Mouse (Mus musculus): ENCODE data around the gene Olfr767. TPM values are rescaled to one million over a fixed set of nuclear protein-coding genes. Genes with fewer than 3 reads are reported as not detected.

Gene Olfr767
- total RNA-seq (2023; ENCODE audit: inconsistent age), result not detected in 4 replicates

DNA sequence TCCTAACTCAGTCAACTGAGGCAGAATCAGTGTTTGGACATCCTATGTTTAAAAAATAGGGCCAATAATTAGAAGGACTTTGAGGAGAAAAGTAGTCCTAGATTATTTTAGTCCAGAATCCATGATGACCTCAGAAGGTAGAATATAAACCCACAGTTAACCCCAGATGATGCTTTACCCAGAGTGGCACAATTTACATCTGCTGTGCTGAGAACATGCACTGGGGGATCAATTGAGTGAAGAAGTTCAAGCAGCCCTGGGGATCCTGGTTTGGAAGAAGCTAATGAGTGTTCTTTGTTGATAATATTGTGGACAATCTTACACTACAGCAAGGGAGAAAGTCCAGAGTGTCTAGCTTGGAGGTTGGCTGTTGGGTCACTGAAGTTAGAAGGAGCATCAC, at the start of gene Olfr767:
Gene Olfr767 (minus strand): TSS at position 101 of the 400 bp plus-strand sequence.

DNA sequence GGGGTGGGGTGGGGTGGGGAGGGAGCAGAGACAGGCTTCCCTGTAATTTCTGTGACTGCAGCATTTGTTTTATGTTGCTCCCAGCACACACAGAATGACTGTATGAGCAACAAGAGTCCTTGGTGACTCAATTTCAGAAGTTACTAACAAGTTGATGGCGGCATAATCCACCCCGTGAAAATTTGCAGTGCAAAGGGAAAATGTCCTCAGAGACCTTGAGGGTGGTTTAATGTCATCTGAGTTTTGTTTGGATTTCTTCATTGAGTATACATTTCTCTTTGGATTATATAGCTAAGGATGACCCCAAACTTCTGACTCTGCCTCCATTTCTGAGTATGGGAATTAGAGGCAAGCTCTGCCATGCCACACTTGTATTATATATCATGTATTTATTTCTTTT, 35.1 kb upstream of the Olfr767 start, which contains the start of gene Olfr769:
Gene Olfr769 (minus strand): TSS at position 101 of the 400 bp plus-strand sequence.

DNA sequence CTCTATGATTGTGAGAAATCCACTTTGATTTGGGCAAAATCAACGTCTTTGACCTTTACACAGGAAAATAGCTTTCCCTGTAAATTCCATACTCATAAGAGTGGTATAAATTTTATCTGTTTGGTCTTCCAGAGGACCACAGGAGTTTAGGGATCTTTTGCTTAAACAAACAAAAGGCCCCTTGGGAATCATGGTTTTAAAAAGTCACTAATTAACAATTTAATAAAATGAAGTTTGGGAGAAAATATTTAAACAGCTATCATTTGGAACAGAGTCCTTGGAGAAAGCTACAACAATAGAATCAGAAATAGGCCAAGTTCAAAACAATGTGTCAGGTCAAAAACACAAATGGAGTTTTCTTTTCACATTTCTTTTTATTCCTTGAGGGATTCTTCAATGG, 16.6 kb upstream of the Olfr767 start, which contains the start of gene Olfr768:
Gene Olfr768 (minus strand): TSS at position 101 of the 400 bp plus-strand sequence.

DNA sequence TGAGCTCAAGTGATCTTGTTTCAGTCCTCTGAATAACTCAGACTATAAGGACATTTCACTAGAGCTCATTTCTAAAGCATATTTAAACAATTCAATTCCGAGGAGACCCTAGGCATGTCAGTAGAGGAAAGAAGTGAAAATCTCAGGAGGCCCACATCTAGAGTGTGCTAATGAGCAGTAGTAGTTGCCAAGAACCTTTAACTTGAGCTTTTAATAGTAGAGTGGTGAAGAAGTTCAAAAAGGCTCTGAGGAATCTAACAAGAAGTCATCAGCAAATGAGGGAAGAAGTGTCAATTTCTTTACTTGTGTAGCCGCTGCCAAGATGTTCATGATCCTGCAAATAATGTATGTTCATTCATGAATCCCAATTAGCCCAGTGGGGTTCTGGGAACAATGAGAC, 13.8 kb downstream of the Olfr767 start, which contains the start of gene Olfr766-ps1:
Gene Olfr766-ps1 (minus strand): TSS at position 101 of the 400 bp plus-strand sequence.

DNA sequence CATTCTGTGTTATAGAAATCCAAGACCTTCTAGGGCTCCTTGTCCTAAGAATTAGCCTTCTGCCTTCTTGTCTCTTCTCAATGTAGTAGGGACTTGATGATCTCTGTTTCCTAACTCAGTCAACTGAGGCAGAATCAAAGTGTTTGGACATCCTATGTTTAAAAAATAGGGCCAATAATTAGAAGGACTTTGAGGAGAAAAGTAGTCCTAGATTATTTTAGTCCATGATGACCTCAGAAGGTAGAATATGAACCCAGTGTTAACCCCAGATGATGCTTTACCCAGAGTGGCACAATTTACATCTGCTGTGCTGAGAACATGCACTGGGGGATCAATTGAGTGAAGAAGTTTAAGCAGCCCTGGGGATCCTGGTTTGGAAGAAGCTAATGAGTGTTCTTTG, 32.8 kb downstream of the Olfr767 start, which contains the start of gene Olfr765:
Gene Olfr765 (minus strand): TSS at position 101 of the 400 bp plus-strand sequence.

DNA sequence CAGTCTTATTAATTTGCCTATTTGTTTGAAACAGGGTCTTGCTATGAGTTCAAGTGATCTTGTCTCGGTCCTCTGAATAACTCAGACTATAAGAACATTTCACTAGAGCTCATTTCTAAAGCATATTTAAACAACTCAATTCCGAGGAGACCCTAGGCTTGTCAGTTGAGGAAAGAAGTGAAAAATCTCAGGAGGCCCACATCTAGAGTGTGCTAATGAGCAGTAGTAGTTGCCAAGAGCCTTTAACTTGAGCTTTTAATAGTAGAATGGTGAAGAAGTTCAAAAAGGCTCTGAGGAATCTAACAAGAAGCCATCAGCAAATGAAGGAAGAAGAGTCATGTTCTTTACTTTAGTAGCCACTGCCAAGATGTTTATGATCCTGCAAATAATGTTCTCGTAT, 42.9 kb downstream of the Olfr767 start, which contains the start of gene Olfr764-ps1:
Gene Olfr764-ps1 (minus strand): TSS at position 101 of the 400 bp plus-strand sequence.

Other genes with a start within 250 kb of the Olfr767 start
- gene Gdf11, start 191.2 kb downstream of the Olfr767 start, total RNA-seq (2023; ENCODE audit: inconsistent age), result 44.2 to 51.2 TPM (median 46.3 TPM) in 4 replicates
- 0.69 to 1.4 TPM (median 0.78 TPM) in 4 replicates for gene Cd63, start 181.9 kb downstream of the Olfr767 start, total RNA-seq (2023; ENCODE audit: inconsistent age)
- 3.0 to 10.6 TPM (median 5.9 TPM) in 4 replicates for gene Rdh5, start 160.0 kb downstream of the Olfr767 start, total RNA-seq (2023; ENCODE audit: inconsistent age)
- gene Bloc1s1, start 158.9 kb downstream of the Olfr767 start, total RNA-seq (2023; ENCODE audit: inconsistent age), result 63.6 to 81.0 TPM (median 80.3 TPM) in 4 replicates
- gene Itga7, start 149.1 kb downstream of the Olfr767 start, total RNA-seq (2023; ENCODE audit: inconsistent age), result not detected in 4 replicates
- not detected in 4 replicates for gene Mettl7b, start 121.9 kb downstream of the Olfr767 start, total RNA-seq (2023; ENCODE audit: inconsistent age)
- not detected in 4 replicates for gene Olfr9, start 93.5 kb downstream of the Olfr767 start, total RNA-seq (2023; ENCODE audit: inconsistent age)
- gene Olfr763, start 72.1 kb downstream of the Olfr767 start, total RNA-seq (2023; ENCODE audit: inconsistent age), result not detected in 4 replicates
- gene Olfr764-ps1, start 43.0 kb downstream of the Olfr767 start, total RNA-seq (2023; ENCODE audit: inconsistent age), result not detected in 4 replicates
- not detected in 4 replicates for gene Olfr765, start 32.9 kb downstream of the Olfr767 start, total RNA-seq (2023; ENCODE audit: inconsistent age)
- not detected in 4 replicates for gene Olfr766-ps1, start 13.9 kb downstream of the Olfr767 start, total RNA-seq (2023; ENCODE audit: inconsistent age)
- not detected in 4 replicates for gene Olfr768, start 16.5 kb upstream of the Olfr767 start, total RNA-seq (2023; ENCODE audit: inconsistent age)
- not detected in 4 replicates for gene Olfr769, start 35.0 kb upstream of the Olfr767 start, total RNA-seq (2023; ENCODE audit: inconsistent age)
- gene Olfr770, start 56.1 kb upstream of the Olfr767 start, total RNA-seq (2023; ENCODE audit: inconsistent age), result not detected in 4 replicates
- gene Olfr771, start 81.8 kb upstream of the Olfr767 start, total RNA-seq (2023; ENCODE audit: inconsistent age), result not detected in 4 replicates
- not detected in 4 replicates for gene Olfr772, start 95.0 kb upstream of the Olfr767 start, total RNA-seq (2023; ENCODE audit: inconsistent age)
- gene Olfr773, start 104.5 kb upstream of the Olfr767 start, total RNA-seq (2023; ENCODE audit: inconsistent age), result not detected in 4 replicates
- gene Olfr774, start 153.3 kb upstream of the Olfr767 start, total RNA-seq (2023; ENCODE audit: inconsistent age), result not detected in 4 replicates
- gene Olfr775, start 165.5 kb upstream of the Olfr767 start, total RNA-seq (2023; ENCODE audit: inconsistent age), result 0.24 TPM in 1 of 4 replicates, not detected in the others
- not detected in 4 replicates for gene Olfr776, start 176.2 kb upstream of the Olfr767 start, total RNA-seq (2023; ENCODE audit: inconsistent age)
- gene Olfr777, start 188.6 kb upstream of the Olfr767 start, total RNA-seq (2023; ENCODE audit: inconsistent age), result not detected in 4 replicates
- not detected in 4 replicates for gene Olfr780, start 235.2 kb upstream of the Olfr767 start, total RNA-seq (2023; ENCODE audit: inconsistent age)
- not detected in 4 replicates for gene Olfr781, start 245.9 kb upstream of the Olfr767 start, total RNA-seq (2023; ENCODE audit: inconsistent age)

Data from B cell, adult (primary cell).